Mouse (Mus musculus): ENCODE measurements around the gene Oas1c.

DNA sequence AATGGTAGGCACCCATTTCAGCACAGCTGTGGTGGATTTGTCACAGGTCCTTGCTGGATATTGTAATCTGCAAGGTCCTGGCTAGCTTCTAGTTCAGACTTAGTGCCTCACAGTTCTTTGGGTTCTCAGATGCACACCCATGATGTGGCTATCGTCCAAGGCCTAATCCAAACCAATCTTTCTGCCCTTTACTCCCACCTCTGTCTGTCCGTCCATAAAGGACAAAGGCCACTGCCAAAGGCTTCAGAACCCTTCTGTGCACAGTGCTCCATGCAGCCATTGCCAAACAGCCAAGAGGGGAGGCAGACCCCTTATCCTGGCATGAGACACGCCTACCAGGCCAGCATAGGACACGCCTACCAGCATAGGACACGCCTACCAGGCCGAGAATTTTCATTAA is 3.1 kb downstream of the Oas1c start:
- TF ChIP-seq CTCF (IDR thresholded peaks at IDR 0.05; ENCODE audit: low read depth) (no peak), EP300 (optimal IDR thresholded peaks at IDR 0.05) (no peak)
